Mouse (Mus musculus): Measurements from ENCODE around the gene Atxn1. TPM values are rescaled to one million over a fixed set of nuclear protein-coding genes. Genes with fewer than 3 reads are reported as not detected.

Atxn1 gene
- total and polyA plus RNA-seq, 3 experiments: 8.0 to 13.1 (median 9.7) TPM

DNA sequence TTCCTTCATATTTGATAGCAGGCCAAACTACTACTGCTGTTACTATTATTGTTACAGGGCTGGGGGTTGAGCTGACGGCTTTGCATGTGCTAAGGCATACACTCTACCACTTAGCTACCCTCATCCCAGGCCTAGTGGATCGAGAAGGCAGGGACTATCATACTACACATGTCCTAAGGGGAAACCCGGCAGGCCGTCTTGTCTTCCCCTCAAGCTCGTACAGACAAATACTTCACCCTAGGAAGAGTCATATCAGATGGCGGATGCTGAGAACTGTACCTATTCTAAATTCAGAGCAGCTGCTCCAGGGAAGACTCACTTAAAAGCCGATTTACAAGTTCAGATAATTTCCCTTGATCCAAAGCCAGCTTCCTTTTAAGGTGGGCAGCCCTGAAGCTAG, 40.8 kb upstream of the Atxn1 start:
- Histone ChIP-seq H3K4me2 (ENCODE audit: insufficient read depth, low read depth, poor library complexity, severe bottlenecking) (no peak overlapping the region), H3K79me2 (replicated peaks; ENCODE audit: control insufficient read depth, extremely low read depth, insufficient read depth, poor library complexity, severe bottlenecking) (no peaks in the 10 kb centered on the region), H3K9me3 (replicated peaks; ENCODE audit: low read length) (no peaks in the 10 kb centered on the region), H3K4me1 (ENCODE audit: control insufficient read depth in 1 of 2, insufficient read depth in 2 of 2) (peaks cover 2 to 12% of the 10 kb centered on the region in 2 experiments; a peak in 2 of 4 replicates), H3K4me3 (replicated peaks in 1 of 3; ENCODE audit: low read depth in 2 of 3, low read length in 2 of 3, poor library complexity in 1 of 3) (no peak overlapping the region), H3K27me3 (replicated peaks) (no peaks in the 10 kb centered on the region), H3K9ac (ENCODE audit: insufficient read depth, low read depth) (no peak overlapping the region), H3K27ac (ENCODE audit: insufficient read depth, low read depth) (no peak overlapping the region), H3K36me3 (replicated peaks in 1 of 2; ENCODE audit: control insufficient read depth in 1 of 2, insufficient read depth in 1 of 2, low read length in 1 of 2) (no peaks in the 10 kb centered on the region)
- DNase-seq (ENCODE audit: extremely low read depth): no peak
- TF ChIP-seq JUN (IDR thresholded peaks at IDR 0.05; ENCODE audit: insufficient read depth, low read depth, low read length): no peak
- no peak for TF ChIP-seq GABPA (IDR thresholded peaks at IDR 0.05; ENCODE audit: insufficient replicate concordance, low read depth, low read length)
- no peak for TF ChIP-seq JUND (conservative IDR thresholded peaks at IDR 0.05; ENCODE audit: low read depth, low read length)
- TF ChIP-seq TCF12 (IDR thresholded peaks at IDR 0.05; ENCODE audit: low read depth, low read length): no peak
- no peak for TF ChIP-seq UBTF (IDR thresholded peaks at IDR 0.05; ENCODE audit: low read depth, low read length)
- TF ChIP-seq NELFE (IDR thresholded peaks at IDR 0.05; ENCODE audit: low read depth, low read length): no peak
- TF ChIP-seq MYC (IDR thresholded peaks at IDR 0.05; ENCODE audit: low read depth, low read length): no peak
- TF ChIP-seq USF2 (conservative IDR thresholded peaks at IDR 0.05; ENCODE audit: low read depth, low read length): no peak
- TF ChIP-seq SMC3 (IDR thresholded peaks at IDR 0.05; ENCODE audit: low read depth, low read length): no peak
- no peak for TF ChIP-seq ELF1 (IDR thresholded peaks at IDR 0.05; ENCODE audit: low read depth, low read length)
- dilution Hi-C loops (cut with MboI; ENCODE audit: extremely low pct_ligation_motif_present, extremely low pct_unique_long_range_greater_than_20kb, low sequenced_read_pairs) (no loop called here), in situ Hi-C loops (cut with MboI; ENCODE audit: low pct_ligation_motif_present, low pct_unique_long_range_greater_than_20kb, low sequenced_read_pairs) (no loop called here)

DNA sequence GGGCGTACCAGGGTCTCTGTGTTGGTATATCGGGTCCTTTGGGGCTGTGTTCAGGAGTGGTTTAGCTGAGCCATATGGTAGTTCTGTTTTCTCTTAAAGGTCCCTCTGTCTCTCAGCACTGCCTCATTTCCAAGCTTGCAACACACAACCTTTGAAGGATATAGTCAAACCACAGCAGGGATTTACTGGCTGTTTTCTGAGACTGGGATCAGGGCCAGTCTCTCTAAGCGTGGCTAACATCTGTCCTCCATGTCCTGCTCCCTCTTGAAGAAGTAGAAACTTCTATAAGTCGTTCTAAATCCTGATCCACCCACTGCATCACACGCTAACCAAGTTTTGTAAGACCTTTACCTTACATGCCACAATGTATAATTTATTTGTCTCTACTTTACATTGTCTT, 36.5 kb upstream of the Atxn1 start:
- Histone ChIP-seq H3K4me1 (ENCODE audit: control insufficient read depth in 1 of 2, insufficient read depth in 2 of 2) (peaks cover 0 to 19% of the 10 kb centered on the region in 2 experiments; a peak in 2 of 4 replicates), H3K4me2 (ENCODE audit: insufficient read depth, low read depth, poor library complexity, severe bottlenecking) (no peak overlapping the region), H3K9ac (ENCODE audit: insufficient read depth, low read depth) (no peak overlapping the region), H3K79me2 (replicated peaks; ENCODE audit: control insufficient read depth, extremely low read depth, insufficient read depth, poor library complexity, severe bottlenecking) (no peaks in the 10 kb centered on the region), H3K27ac (ENCODE audit: insufficient read depth, low read depth) (no peak overlapping the region), H3K27me3 (replicated peaks) (no peaks in the 10 kb centered on the region), H3K4me3 (replicated peaks in 1 of 3; ENCODE audit: low read depth in 2 of 3, low read length in 2 of 3, poor library complexity in 1 of 3) (no peak overlapping the region), H3K36me3 (replicated peaks in 1 of 2; ENCODE audit: control insufficient read depth in 1 of 2, insufficient read depth in 1 of 2, low read length in 1 of 2) (no peaks in the 10 kb centered on the region), H3K9me3 (replicated peaks; ENCODE audit: low read length) (no peaks in the 10 kb centered on the region)
- in situ Hi-C loops (cut with MboI; ENCODE audit: low pct_ligation_motif_present, low pct_unique_long_range_greater_than_20kb, low sequenced_read_pairs) (no loop called here), dilution Hi-C loops (cut with MboI; ENCODE audit: extremely low pct_ligation_motif_present, extremely low pct_unique_long_range_greater_than_20kb, low sequenced_read_pairs) (no loop called here)
- no peak for DNase-seq (ENCODE audit: extremely low read depth)
- no peak for TF ChIP-seq RAD21 (IDR thresholded peaks at IDR 0.05; ENCODE audit: low read depth, low read length)
- TF ChIP-seq E2F4 (IDR thresholded peaks at IDR 0.05; ENCODE audit: insufficient replicate concordance, low read depth, low read length): no peak
- TF ChIP-seq ZNF384 (IDR thresholded peaks at IDR 0.05; ENCODE audit: low read depth, low read length): no peak
- TF ChIP-seq ZKSCAN1 (IDR thresholded peaks at IDR 0.05; ENCODE audit: borderline replicate concordance, low read depth, low read length): no peak
- no peak for TF ChIP-seq NRF1 (IDR thresholded peaks at IDR 0.05; ENCODE audit: low read depth, low read length)
- TF ChIP-seq HCFC1 (IDR thresholded peaks at IDR 0.05; ENCODE audit: low read depth, low read length): no peak
- TF ChIP-seq TCF12 (IDR thresholded peaks at IDR 0.05; ENCODE audit: low read depth, low read length): no peak
- TF ChIP-seq TBP (conservative IDR thresholded peaks at IDR 0.05; ENCODE audit: low read depth, low read length): no peak
- no peak for TF ChIP-seq MAZ (IDR thresholded peaks at IDR 0.05; ENCODE audit: low read depth, low read length)
- no peak for TF ChIP-seq SIN3A (IDR thresholded peaks at IDR 0.05; ENCODE audit: low read length)
